Mouse (Mus musculus) embryo, embryonic 10 days (tissue): Measurements from ENCODE around the gene Catip.

ENCODE experiments used
- DNase-seq: peaks from one replicate; pipeline ENCODE4 v3.0.0-alpha.2; 2015; ENCODE audit warnings: low spot score

Gene Catip

GRCm38 (mm10) chr1:74400531-74400930, 38.6 kb downstream of the Catip start:
- no peak for DNase-seq

DNA sequence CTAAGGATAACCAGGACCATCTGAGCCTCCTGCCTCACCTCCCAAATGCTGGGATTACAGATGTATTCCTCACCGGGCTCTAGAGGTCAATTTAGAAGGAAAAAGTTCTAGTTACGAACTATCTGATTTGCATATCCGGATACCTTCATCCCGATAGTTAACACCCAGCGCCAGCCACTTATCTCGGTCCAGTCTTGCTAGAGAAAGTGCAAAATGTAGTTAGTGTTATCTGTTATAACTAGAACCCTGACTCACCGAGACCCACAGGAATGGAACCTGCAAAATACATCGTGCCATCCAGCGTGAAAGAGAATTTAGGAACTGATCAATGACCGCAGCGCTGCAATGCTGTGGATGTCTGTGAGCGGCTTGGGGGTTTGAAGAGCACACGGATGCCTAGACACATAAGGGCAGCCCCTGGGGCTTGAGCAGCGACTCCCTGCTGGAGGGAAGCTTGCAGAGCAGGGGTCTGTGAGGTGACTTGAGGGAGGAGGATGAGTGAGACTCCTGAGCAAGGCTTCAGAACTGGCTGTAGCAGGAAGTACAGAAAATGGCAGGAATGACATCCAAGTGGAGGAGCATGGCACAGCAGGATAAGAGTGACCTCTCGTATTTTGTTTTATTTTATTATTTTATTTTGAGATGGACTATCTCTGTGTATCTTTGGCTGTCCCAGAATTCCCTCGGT, 39.3 kb downstream of the Catip start:
- no peak for DNase-seq

GRCm38 (mm10) chr1:74404206-74404605, 42.3 kb downstream of the Catip start:
- DNase-seq: no peak

DNA sequence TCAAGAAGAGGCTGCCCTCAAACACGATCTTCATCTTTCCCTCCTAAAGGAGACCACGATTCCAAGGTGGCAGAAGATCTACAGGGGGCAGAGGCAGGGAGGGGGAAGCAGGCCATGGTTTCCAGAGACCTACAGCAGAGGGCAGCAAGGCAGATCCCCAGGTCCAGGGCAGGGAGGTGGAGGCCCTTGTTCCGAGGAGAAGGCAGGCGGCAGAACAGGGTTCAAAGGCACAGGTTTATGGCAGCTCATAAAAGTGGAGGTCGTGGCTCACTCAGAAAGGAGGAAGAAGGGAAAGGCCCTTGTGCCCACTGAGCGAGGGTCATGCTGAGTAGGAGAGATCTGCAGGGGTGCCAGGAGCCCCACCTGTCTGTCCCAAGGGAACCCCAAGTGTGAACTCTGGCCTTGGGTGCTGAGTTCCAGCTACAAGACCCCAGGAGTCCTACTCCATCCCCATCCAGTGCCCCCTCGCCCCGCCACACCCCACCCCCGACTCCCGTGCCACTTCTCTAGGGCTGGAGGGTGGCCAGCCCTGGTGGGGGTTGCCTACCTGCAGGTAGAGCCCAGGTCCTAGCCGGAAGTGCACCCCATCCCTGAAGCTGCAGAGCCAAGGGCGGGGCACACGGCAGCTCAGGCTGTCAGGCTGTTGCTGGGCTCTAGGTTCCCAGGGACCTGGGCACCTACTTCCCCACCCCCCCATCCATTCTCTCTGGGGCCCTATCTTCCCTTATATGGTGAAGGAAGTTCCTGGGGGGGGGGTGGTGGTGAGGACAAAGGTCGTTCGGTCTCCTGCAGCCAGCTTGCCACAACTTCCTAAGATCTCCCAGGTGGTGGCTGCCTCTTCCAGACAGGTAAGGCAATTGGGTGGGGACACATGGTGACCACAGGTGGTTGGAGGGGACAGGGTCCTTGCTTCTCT, 46.9 kb downstream of the Catip start, which contains the start of gene Vil1:
TSS of gene Vil1 (plus strand) at position 788 of the 916 bp plus-strand sequence.
- no peak for DNase-seq

- DNase-seq: no peak
These were observed 49.9 kb downstream of the Catip start for GRCm38 (mm10) chr1:74411753-74412325.

DNA sequence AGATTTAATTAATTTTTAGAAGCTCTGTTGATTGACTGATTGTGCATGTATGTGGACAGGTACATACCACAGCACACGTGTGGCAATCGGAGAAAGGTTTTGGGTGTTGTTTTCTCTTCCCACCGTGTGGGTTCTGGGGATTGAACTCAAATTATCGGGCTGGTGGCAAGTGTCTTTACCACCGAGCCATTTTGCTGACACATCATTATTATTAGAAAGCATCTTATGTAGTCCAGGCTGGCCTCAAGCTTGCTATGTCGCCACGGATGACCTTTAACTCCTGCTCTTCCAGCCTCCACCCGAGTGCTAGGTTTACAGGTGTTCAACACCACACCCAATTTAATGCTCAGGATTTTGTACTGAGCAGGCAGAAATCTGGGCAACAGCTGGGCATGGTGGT, 50.8 kb downstream of the Catip start:
- no peak for DNase-seq

GRCm38 (mm10) chr1:74415143-74415542, 53.2 kb downstream of the Catip start:
- peak; percentile 56 for DNase-seq
